In the genomic region with DNA sequence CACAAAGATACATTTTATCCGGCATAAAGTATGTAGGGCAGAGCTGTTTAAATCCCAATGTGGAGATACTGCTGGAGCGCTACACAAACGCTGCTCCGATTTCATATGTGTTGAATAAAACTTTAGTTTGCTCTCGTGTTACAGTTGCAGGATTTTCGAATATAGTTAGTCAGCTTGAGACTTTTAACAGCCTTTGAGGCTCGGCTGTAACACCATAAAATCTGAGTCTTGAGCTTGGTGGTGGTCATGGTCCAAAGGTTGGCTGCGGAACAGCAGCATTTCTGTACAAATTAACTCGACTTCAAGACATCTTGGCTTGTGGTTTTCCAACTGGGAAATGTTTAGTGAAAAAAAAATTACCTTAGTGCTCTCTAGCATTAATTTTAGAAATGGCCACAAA, we compare ENCODE assay signal across 8 mouse cellular contexts. TPM values are rescaled to one million over a fixed set of nuclear protein-coding genes. Genes with fewer than 3 reads are reported as not detected.
DNase-seq lines count a peak whose midpoint lies in the region; ATAC-seq lines count a peak whose summit lies in the region.

No protein-coding gene starts in this region.

- 0 out of 2 replicates have a peak, but pooled peaks cover 6% of the 10 kb centered on the region for H3K4me1 ChIP-seq in hindbrain, embryonic 14.5 days (replicated peaks; ENCODE audit: control insufficient read depth, insufficient read depth, low read length)
- peaks cover 13% of the 10 kb centered on the region for H3K4me1 ChIP-seq in liver, embryonic 12.5 days

- H3K27ac ChIP-seq in hindbrain, embryonic 14.5 days: no peak overlapping the region
- no peak overlapping the region for H3K27ac ChIP-seq in liver, embryonic 12.5 days

- no peak for ATAC-seq in hindbrain, embryonic 14.5 days (ENCODE audit: low FRiP score)
- no peak for ATAC-seq in liver, embryonic 12.5 days

- H3K9ac ChIP-seq in hindbrain, embryonic 14.5 days: peak overlapping the region; percentile 18; the same call in 1 of the 2 replicates
- no peak overlapping the region for H3K9ac ChIP-seq in liver, embryonic 12.5 days

- H3K36me3 ChIP-seq in hindbrain, embryonic 14.5 days (replicated peaks; ENCODE audit: control insufficient read depth, insufficient read depth): no peaks in the 10 kb centered on the region
- no peaks in the 10 kb centered on the region for H3K36me3 ChIP-seq in liver, embryonic 12.5 days

- H3K4me2 ChIP-seq in hindbrain, embryonic 14.5 days (replicated peaks): peak overlapping the region; percentile 61
- peak overlapping the region; percentile 99 for H3K4me2 ChIP-seq in liver, embryonic 12.5 days

- H3K9me3 ChIP-seq in hindbrain, embryonic 14.5 days (ENCODE audit: control insufficient read depth, low read length): no peaks in the 10 kb centered on the region
- no peaks in the 10 kb centered on the region for H3K9me3 ChIP-seq in liver, embryonic 12.5 days (replicated peaks)

- peak; percentile 9 for DNase-seq in 3T3-L1 (ENCODE audit: low read depth, low spot score)
- DNase-seq in brain, adult 2 months (ENCODE audit: low read depth, low spot score): peak; percentile 29
- no peak for DNase-seq in hindbrain, embryonic 14.5 days (ENCODE audit: low spot score)
- no peak for DNase-seq in urinary bladder, postnatal 25 days (ENCODE audit: low spot score)
- DNase-seq in ovary, adult 18-20 months (ENCODE audit: low spot score): no peak
- DNase-seq in layer of hippocampus, postnatal 14 days (ENCODE audit: low spot score in 2 of 2): no peak
- no peak for DNase-seq in layer of hippocampus, adult 11-12 months (ENCODE audit: low spot score)

- no peaks in the 10 kb centered on the region for H3K27me3 ChIP-seq in hindbrain, embryonic 14.5 days (ENCODE audit: control insufficient read depth, insufficient read depth, low read length)
- peaks cover 13% of the 10 kb centered on the region for H3K27me3 ChIP-seq in liver, embryonic 12.5 days (replicated peaks)

- H3K4me3 ChIP-seq in hindbrain, embryonic 14.5 days (replicated peaks; ENCODE audit: low read length): peak overlapping the region; percentile 71
- H3K4me3 ChIP-seq in liver, embryonic 12.5 days: peak overlapping the region; percentile 81

- 51% methylated on average over 9 of the region's 9 CpGs for WGBS in hindbrain, embryonic 14.5 days
- 48% methylated on average over 9 of the region's 9 CpGs for WGBS in liver, embryonic 12.5 days (ENCODE audit: insufficient replicate concordance)

RNA-seq across cellular contexts. Expression of a gene that starts 0.9 kb away (rescaled TPM):
- polyA plus RNA-seq in hindbrain, embryonic 14.5 days (2014; fragmentation: Nextera tagmentation; extraction: Ambion mirVana): 27.9 and 30.2 TPM in 2 replicates
- polyA plus RNA-seq in liver, embryonic 12.5 days (2016; fragmentation: Nextera tagmentation; extraction: Ambion mirVana): 4.4 and 4.8 TPM in 2 replicates
- total RNA-seq in layer of hippocampus, postnatal 14 days (2021): 10 to 100 TPM; 75.1 to 75.9 TPM

Comparison
In these comparisons a context has a peak if more than half of its experiments do, and no peak if none do; other contexts are left out.
1. DNase-seq: peak in 3T3-L1 (single experiment) and brain, adult 2 months (single experiment); none in hindbrain, embryonic 14.5 days (single experiment), urinary bladder, postnatal 25 days (single experiment), ovary, adult 18-20 months (single experiment), layer of hippocampus, postnatal 14 days (0 of 2) and layer of hippocampus, adult 11-12 months (single experiment).